In the genomic region with DNA sequence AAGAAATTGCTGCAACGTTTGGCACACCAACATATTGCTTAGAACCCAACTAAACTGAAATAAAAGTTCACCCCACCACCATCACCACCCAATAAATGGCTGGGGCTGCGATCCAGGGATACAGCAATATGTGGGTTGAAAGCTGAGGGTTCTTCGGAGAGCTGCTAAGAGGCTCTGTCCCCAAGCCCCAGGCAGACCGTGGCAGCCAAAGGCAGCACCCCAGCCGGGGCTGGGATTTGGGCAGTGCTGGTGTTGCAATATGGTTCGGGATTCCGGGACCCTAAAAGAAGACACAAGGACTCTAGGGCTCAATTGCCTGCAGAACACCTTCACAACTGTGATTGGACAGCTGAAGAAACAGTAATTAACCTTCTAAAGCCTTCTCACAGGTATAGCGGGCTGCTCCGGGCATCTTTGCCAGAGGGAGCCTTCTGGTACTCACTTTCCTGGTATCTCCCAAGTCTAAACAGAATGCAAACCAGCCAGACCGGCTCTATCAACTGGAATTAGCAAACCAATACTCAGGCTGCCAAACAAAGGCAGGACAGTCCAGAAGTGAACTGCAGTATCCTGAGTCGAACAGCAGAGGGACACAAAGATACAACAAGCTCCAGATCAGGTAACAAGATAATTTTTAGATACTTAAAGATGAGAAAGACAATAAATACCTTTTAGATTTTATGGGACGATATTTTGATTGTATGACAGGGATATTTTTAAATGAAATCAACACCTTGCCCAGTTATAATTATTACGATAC, we compare ENCODE assay signal across 10 mouse cellular contexts.
DNase-seq lines count a peak whose midpoint lies in the region; ATAC-seq and TF ChIP-seq lines count a peak whose summit lies in the region.
"Had no signal": no experiment of that assay in that cellular context is flagged by ENCODE, and none has a peak within 500 bp of the region (broad histone marks: within the 10 kb centered on the region; RNA-seq: fewer than 3 reads in every experiment).

No protein-coding gene starts in this region.

- H3K4me2 ChIP-seq in embryonic facial prominence, embryonic 14.5 days (ENCODE audit: low read depth, low read length): no peak overlapping the region
- H3K4me2 ChIP-seq: heart, embryonic 13.5 days had no signal

- peak; percentile 35 for DNase-seq in gastrocnemius, adult 2 months
- no peak for DNase-seq in gastrocnemius, postnatal 10 days
- DNase-seq in 416B (ENCODE audit: low read depth): peak; percentile 69
- DNase-seq in adrenal gland, postnatal 25 days: peak; percentile 6
- DNase-seq in embryonic facial prominence, embryonic 14.5 days (ENCODE audit: low spot score): peak; percentile 70
- peak; percentile 30 for DNase-seq in hindlimb bud, embryonic 11.5 days (ENCODE audit: extremely low spot score, low read depth, low spot score)
- peak; percentile 63 for DNase-seq in splenic B cell, adult 2 months (ENCODE audit: low read depth, low spot score)

- H3K27me3 ChIP-seq in embryonic facial prominence, embryonic 14.5 days (replicated peaks; ENCODE audit: control insufficient read depth, insufficient read depth, low read length): no peaks in the 10 kb centered on the region
- no peaks in the 10 kb centered on the region for H3K27me3 ChIP-seq in splenic B cell, adult 2 months (ENCODE audit: control insufficient read depth, insufficient read depth, low read length, poor library complexity, severe bottlenecking)
- H3K27me3 ChIP-seq: heart, embryonic 13.5 days had no signal

- no peak overlapping the region for H3K27ac ChIP-seq in gastrocnemius, adult 2 months
- H3K27ac ChIP-seq in embryonic facial prominence, embryonic 14.5 days (replicated peaks; ENCODE audit: low read depth, low read length): no peak overlapping the region
- H3K27ac ChIP-seq: heart, embryonic 13.5 days had no signal

- H3K9me3 ChIP-seq in embryonic facial prominence, embryonic 14.5 days (ENCODE audit: control insufficient read depth, low read length): no peaks in the 10 kb centered on the region
- H3K9me3 ChIP-seq: G1E; heart, embryonic 13.5 days had no signal

- no peak overlapping the region for H3K9ac ChIP-seq in embryonic facial prominence, embryonic 14.5 days (ENCODE audit: low read depth, low read length)
- H3K9ac ChIP-seq: heart, embryonic 13.5 days had no signal

- H3K36me3 ChIP-seq in embryonic facial prominence, embryonic 14.5 days (ENCODE audit: control insufficient read depth, insufficient read depth, low read length): no peaks in the 10 kb centered on the region
- H3K36me3 ChIP-seq in splenic B cell, adult 2 months (ENCODE audit: control insufficient read depth, insufficient read depth, low read length, poor library complexity, severe bottlenecking): no peaks in the 10 kb centered on the region
- H3K36me3 ChIP-seq: G1E; heart, embryonic 13.5 days had no signal

- WGBS in embryonic facial prominence, embryonic 14.5 days: 41% methylated on average over 13 of the region's 13 CpGs

- ATAC-seq in embryonic facial prominence, embryonic 14.5 days (ENCODE audit: low read depth): peak; percentile 57; the same call in 1 of the 2 replicates
- ATAC-seq in megakaryocyte, adult 5-6 weeks (ENCODE audit: poor library complexity, severe bottlenecking): 0 out of 2 replicates have a peak, but pooled peaks have one; percentile 47

- TF ChIP-seq CTCF in gastrocnemius, adult 2 months (IDR thresholded peaks at IDR 0.05): peak; percentile 70

- intact Hi-C loops in gastrocnemius, adult 2 months (cut with DNase I): loop anchor here (2.0 kb wide), 1 partner anchor 138 kb away; no protein-coding TSS in a partner anchor

- no peak overlapping the region for H3K4me3 ChIP-seq in gastrocnemius, adult 2 months
- H3K4me3 ChIP-seq in embryonic facial prominence, embryonic 14.5 days (ENCODE audit: low read depth, low read length): no peak overlapping the region
- H3K4me3 ChIP-seq: heart, embryonic 13.5 days had no signal

- no peaks in the 10 kb centered on the region for H3K4me1 ChIP-seq in embryonic facial prominence, embryonic 14.5 days (ENCODE audit: control insufficient read depth, insufficient read depth, low read length)
- H3K4me1 ChIP-seq: heart, embryonic 13.5 days had no signal
